Mouse (Mus musculus) common myeloid progenitor, adult 5-6 weeks (primary cell): ENCODE data around the gene Hexim2. TPM values are rescaled to one million over a fixed set of nuclear protein-coding genes. Genes with fewer than 3 reads are reported as not detected.

Experiments
- ATAC-seq: replicated peaks from 2 replicates; pipeline ENCODE4 v1.8.0; 2016; ENCODE audit warnings: low read depth, mild to moderate bottlenecking, moderate TSS enrichment, inconsistent platforms; ENCODE audit not compliant: poor library complexity, severe bottlenecking
- total RNA-seq: library from RNA; stranded (forward); fragments of 200-1000, 187-1606 nt; gene quantifications from 2 replicates; pipeline ENCODE4 v1.2.3, GENCODE M21; 2017

The Hexim2 gene
- total RNA-seq, 1 experiment from 2014 or later = 2.1 TPM

- no peak for ATAC-seq
Measured at GRCm38 (mm10) chr11:103111301-103111700, 20.9 kb upstream of the Hexim2 start.

- ATAC-seq = no peak
Measured at GRCm38 (mm10) chr11:103111881-103112551, 20.2 kb upstream of the Hexim2 start.

GRCm38 (mm10) chr11:103112552-103112912 lies 19.7 kb upstream of the Hexim2 start:
- ATAC-seq = no peak

GRCm38 (mm10) chr11:103113005-103113404 lies 19.2 kb upstream of the Hexim2 start:
- ATAC-seq = no peak

GRCm38 (mm10) chr11:103113771-103114170 lies 18.5 kb upstream of the Hexim2 start:
- ATAC-seq = no peak

GRCm38 (mm10) chr11:103114270-103114943 lies 17.8 kb upstream of the Hexim2 start:
- ATAC-seq = no peak

- peak; percentile 45 for ATAC-seq
Measured at GRCm38 (mm10) chr11:103115163-103116007, 16.8 kb upstream of the Hexim2 start.

GRCm38 (mm10) chr11:103116008-103116818 lies 16.0 kb upstream of the Hexim2 start, which contains the start of gene Hexim1:
TSS of gene Hexim1 (plus strand) at chr11:103116231.
- peak; percentile 83 for ATAC-seq

- peak; percentile 20; the same call in 1 of the 2 replicates for ATAC-seq
Measured at GRCm38 (mm10) chr11:103116959-103117590, 15.2 kb upstream of the Hexim2 start.

- ATAC-seq = no peak
Measured at GRCm38 (mm10) chr11:103117591-103118009, 14.6 kb upstream of the Hexim2 start.

- no peak for ATAC-seq
Measured at GRCm38 (mm10) chr11:103118866-103119265, 13.4 kb upstream of the Hexim2 start.

GRCm38 (mm10) chr11:103119609-103120008 lies 12.6 kb upstream of the Hexim2 start:
- no peak for ATAC-seq

- no peak for ATAC-seq
Measured at GRCm38 (mm10) chr11:103120315-103120714, 11.9 kb upstream of the Hexim2 start.

- peak; percentile 83 for ATAC-seq
Measured at GRCm38 (mm10) chr11:103132576-103133455, 587 bp downstream of the Hexim2 start.

- ATAC-seq = no peak
Measured at GRCm38 (mm10) chr11:103133456-103134185, 1.4 kb downstream of the Hexim2 start.

- no peak for ATAC-seq
Measured at GRCm38 (mm10) chr11:103134221-103134620, 2.0 kb downstream of the Hexim2 start.

GRCm38 (mm10) chr11:103136039-103136577 lies 3.9 kb downstream of the Hexim2 start:
- ATAC-seq = peak; percentile 44
